Mouse (Mus musculus) heart, adult 2 months (tissue): ENCODE results near the gene Megf9. TPM values are rescaled to one million over a fixed set of nuclear protein-coding genes. Genes with fewer than 3 reads are reported as not detected.

Experiments
- DNase-seq, 2 experiments: peaks; one replicate each; pipeline ENCODE4 v3.0.0; 2021
- H3K27ac ChIP-seq: fragments of 200-600 bp; 2 replicates; pipeline ENCODE4 v1.8.1; 2022
- H3K27me3 ChIP-seq: fragments of 200-500 bp; 2 replicates; pipeline ENCODE4 v1.6.1; 2012; ENCODE audit warnings: mild to moderate bottlenecking, low read length, inconsistent platforms, mixed read lengths; ENCODE audit not compliant: control insufficient read depth, insufficient read depth
- H3K36me3 ChIP-seq: fragments of 200-500 bp; 2 replicates; pipeline ENCODE4 v1.6.1; 2012; ENCODE audit warnings: low read length, inconsistent platforms; ENCODE audit not compliant: control insufficient read depth, insufficient read depth
- H3K4me1 ChIP-seq: fragments of 200-500 bp; 2 replicates; pipeline ENCODE4 v1.6.1; 2011; ENCODE audit warnings: low read length; ENCODE audit not compliant: control insufficient read depth, insufficient read depth
- H3K4me3 ChIP-seq: fragments of 200-600 bp; 2 replicates; pipeline ENCODE4 v1.8.1; 2022
- H3K79me2 ChIP-seq: fragments of 200-500 bp; replicated peaks from 2 replicates; pipeline ENCODE4 v1.6.1; 2012; ENCODE audit warnings: mild to moderate bottlenecking, inconsistent platforms, low read length, moderate library complexity, mixed read lengths; ENCODE audit not compliant: control insufficient read depth, insufficient read depth
- H3K9ac ChIP-seq: fragments of 200-500 bp; 2 replicates; pipeline ENCODE4 v1.6.1; 2012; ENCODE audit warnings: low read depth, mild to moderate bottlenecking, control low read depth, inconsistent platforms, low read length, mixed read lengths
- CTCF ChIP-seq: fragments of 200-600 bp; IDR thresholded peaks from 2 replicates; pipeline ENCODE4 v1.8.1; 2022; ENCODE audit warnings: antibody characterized with exemption, mild to moderate bottlenecking, moderate library complexity
- EP300 ChIP-seq: fragments of 200-500 bp; IDR thresholded peaks from 2 replicates; pipeline ENCODE4 v1.6.1; 2011; ENCODE audit warnings: low read depth, low read length, control low read depth; ENCODE audit not compliant: insufficient read depth
- POLR2A ChIP-seq: fragments of 200-500 bp; IDR thresholded peaks from 2 replicates; pipeline ENCODE4 v1.6.1; 2011; ENCODE audit warnings: mild to moderate bottlenecking, low read depth, low read length, control low read depth; ENCODE audit not compliant: insufficient read depth
- WGBS: fragments of 180-500 bp; shearing (Covaris S2); methylation state at CpG from one replicate; pipeline ENCODE4 v1.1.7; 2018; 5-methylcytosine and 5-hydroxymethylcytosine counted together
- intact Hi-C: fragments of 180-260 bp; cut with DNase I; formaldehyde crosslinking; loops from one replicate; pipeline ENCODE4 v1.15.1; 2025
- long read RNA-seq: library from polyadenylated mRNA; stranded (forward); transcript quantifications from one replicate; pipeline ENCODE4 v2.0.0, GENCODE M21; 2021
- polyA plus RNA-seq: library from polyadenylated mRNA; depleted of rRNA; stranded (reverse); fragments of >200 nt; gene quantifications from 2 replicates; pipeline ENCODE4 v1.2.3, GENCODE M21; 2012; rRNA removed
- total RNA-seq, 2 experiments: library from RNA; stranded (reverse); gene quantifications; 2 replicates each; pipeline ENCODE4 v1.2.3; 2021

Megf9 gene
- 10 to 100 TPM; 10.8 to 12.9 TPM for total RNA-seq
- 5.5 TPM in 2 replicates for polyA plus RNA-seq
- long read RNA-seq, partial matches to known transcripts, result 0 of 1 reads
- long read RNA-seq, other reads (novel, unspliced or antisense), result 1 of 1 reads

DNA sequence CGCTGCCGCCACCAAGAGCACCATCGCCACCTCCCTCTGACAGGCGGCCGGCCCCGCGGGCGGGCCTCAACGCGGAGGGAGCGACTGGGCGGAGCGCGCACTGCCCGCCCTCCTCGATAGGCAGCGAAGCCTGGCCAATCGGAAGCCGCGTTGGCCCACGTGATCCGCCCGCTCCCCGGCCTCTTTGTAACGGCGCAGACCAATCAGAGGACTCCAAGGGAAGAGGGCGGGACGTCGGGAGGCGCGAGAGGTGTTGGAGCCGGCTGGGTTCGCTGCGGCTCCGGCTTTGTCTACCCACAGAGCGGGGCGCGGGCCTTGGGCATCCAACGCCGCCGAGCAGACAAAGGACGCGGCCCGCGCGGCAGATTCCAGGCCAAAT is at the start of gene Megf9:
Gene Megf9, minus strand, starts transcription at position 105 of the 379 bp plus-strand sequence.
- Histone ChIP-seq H3K27me3 (no peaks in the 10 kb centered on the region), H3K27ac (peak within 1 kb of the TSS; percentile 94), H3K36me3 (peaks cover 15% of the 10 kb centered on the region), H3K79me2 (peaks cover 4% of the 10 kb centered on the region; the same call in 1 of the 2 replicates), H3K9ac (peak within 1 kb of the TSS; percentile 90), H3K4me3 (peak within 1 kb of the TSS; percentile 84), H3K4me1 (peaks cover 8% of the 10 kb centered on the region)
- peak; percentile 97 to 99 for DNase-seq
- intact Hi-C loops, result loop anchor here (5.0 to 10.0 kb wide), 4 partner anchors 67 to 1670 kb away; partner anchors contain the start of genes Cdk5rap2 and Tle1
- peak; percentile 86 for TF ChIP-seq POLR2A
- TF ChIP-seq EP300, result 0 out of 2 replicates have a peak, but pooled peaks have one; percentile 44
- no peak for TF ChIP-seq CTCF
- under 1% methylated on average over 46 of the region's 46 CpGs for WGBS

DNA sequence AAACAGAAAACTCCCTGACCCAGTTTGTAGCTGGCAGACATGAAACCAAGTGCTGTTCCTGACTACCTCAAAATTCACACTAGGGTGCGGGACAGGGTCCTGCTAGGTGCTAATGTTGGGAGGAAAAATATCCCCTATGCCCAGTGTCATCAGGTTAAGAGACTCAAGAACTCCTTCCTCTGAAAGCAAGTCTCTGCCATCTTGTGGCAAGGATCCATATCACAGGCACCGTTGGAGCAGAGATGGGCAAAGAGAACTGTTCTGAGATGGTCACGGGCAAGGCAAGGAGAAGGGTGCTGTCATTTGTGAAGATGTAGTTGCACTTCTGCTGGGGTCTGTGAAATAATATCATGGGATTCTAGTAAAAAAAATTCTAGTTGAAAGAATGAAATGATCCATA is 44.9 kb upstream of the Megf9 start:
- no peak overlapping the region for H3K27ac ChIP-seq
- H3K79me2 ChIP-seq, result no peaks in the 10 kb centered on the region
- TF ChIP-seq EP300 (no peak), CTCF (peak; percentile 70)
- H3K27me3 ChIP-seq, result no peaks in the 10 kb centered on the region
- intact Hi-C loops, result loop anchor here (1.0 to 2.0 kb wide), 2 partner anchors 43 to 127 kb away; no protein-coding TSS in a partner anchor
- no peaks in the 10 kb centered on the region for H3K4me1 ChIP-seq
- H3K9ac ChIP-seq, result no peak overlapping the region
- WGBS, result 41% methylated on average over 3 of the region's 3 CpGs
- H3K36me3 ChIP-seq, result no peaks in the 10 kb centered on the region
- H3K4me3 ChIP-seq, result no peak overlapping the region
- peak; percentile 8 to 26 for DNase-seq

DNA sequence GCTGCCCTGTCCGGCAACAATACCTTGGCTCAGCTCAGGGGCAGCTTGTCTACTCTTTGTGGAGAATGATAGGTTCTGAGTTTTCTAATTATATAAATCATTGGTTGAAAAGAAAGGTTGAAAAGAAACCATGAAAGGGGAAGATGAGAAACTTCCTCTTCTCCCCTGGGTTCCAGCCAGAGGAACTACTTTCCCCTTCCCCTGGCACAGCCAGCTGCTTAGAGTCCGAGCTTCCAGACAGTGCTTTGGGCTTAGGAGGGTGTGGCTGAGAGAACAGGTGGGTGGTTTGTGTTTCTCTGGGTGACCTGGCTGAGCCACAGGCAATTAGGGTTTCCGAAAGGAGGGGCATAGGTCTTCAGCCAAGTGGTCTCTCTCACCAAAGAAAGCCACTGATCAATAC is 43.5 kb upstream of the Megf9 start:
- Histone ChIP-seq H3K36me3 (no peaks in the 10 kb centered on the region), H3K9ac (no peak overlapping the region), H3K27ac (no peak overlapping the region), H3K79me2 (no peaks in the 10 kb centered on the region), H3K27me3 (no peaks in the 10 kb centered on the region), H3K4me3 (no peak overlapping the region), H3K4me1 (no peaks in the 10 kb centered on the region)
- DNase-seq, result no peak
- whole genome bisulfite sequencing, result 58% methylated on average over 3 of the region's 3 CpGs
- TF ChIP-seq CTCF (no peak), POLR2A (no peak), EP300 (no peak)
- intact Hi-C loops, result loop anchor here (2.0 kb wide), 1 partner anchor 42 kb away; no protein-coding TSS in a partner anchor

DNA sequence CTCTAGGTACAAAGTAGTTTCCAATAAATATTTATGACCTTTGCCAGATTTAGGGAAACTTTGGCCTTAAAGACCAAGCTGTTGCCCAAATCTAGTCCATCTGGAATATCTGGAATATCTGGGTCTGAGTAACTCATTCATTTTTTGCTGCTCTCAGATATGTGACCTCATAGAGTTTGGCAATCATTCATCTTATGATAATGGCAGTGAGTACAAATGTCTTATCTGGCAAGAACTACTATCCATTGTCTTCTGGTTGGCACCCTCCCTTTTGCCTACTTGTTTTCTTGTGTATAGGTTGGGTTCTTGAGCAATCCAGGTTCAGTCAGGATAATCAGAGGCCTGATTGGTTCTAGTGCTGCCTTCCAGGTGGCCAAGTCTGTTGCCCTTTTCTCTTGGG is 41.3 kb upstream of the Megf9 start:
- H3K4me1 ChIP-seq, result no peaks in the 10 kb centered on the region
- no peaks in the 10 kb centered on the region for H3K36me3 ChIP-seq
- TF ChIP-seq CTCF (no peak), EP300 (no peak), POLR2A (no peak)
- H3K9ac ChIP-seq, result no peak overlapping the region
- DNase-seq, result no peak
- H3K27me3 ChIP-seq, result no peaks in the 10 kb centered on the region
- H3K27ac ChIP-seq, result no peak overlapping the region
- intact Hi-C loops, result no loop called here
- H3K79me2 ChIP-seq, result no peaks in the 10 kb centered on the region
- H3K4me3 ChIP-seq, result no peak overlapping the region

DNA sequence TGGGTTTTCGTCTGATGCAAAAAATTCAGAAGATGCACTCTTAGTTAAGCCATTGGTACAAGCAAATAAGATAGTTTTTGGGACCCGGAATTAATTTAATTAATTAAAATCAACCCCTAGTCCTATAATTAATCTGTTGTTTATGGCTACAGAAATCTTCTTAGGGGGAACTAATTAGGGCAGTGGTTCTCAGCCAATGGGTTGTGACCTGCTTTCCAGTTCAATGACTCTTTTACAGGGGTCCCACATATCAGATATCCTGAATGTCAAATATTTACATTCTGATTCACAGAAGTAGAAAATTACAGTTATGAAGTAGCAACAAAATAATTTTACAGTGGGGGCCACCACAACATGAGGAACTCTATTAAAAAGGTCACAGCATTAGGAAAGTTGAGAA is 39.1 kb upstream of the Megf9 start:
- no peak overlapping the region for H3K4me3 ChIP-seq
- 87% methylated on average over 2 of the region's 2 CpGs for WGBS

DNA sequence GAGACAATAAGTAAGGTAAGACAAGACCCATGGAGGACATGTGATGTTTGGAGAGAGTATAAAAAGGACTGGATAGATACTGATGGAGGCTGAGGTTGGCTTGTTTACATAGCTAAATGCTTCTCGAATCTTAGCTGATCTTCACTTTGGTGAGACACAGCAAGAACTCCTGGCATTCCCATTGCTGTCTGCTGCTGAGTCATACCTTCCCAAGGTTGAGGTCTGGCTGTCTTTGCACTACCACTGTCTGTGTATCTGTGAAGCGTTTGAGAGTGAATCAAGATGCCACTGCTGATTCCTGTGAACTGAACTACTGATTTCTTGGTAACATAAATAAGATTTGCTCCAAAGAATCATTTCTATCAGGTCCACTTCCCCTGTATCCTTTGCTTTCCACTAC is 19.1 kb upstream of the Megf9 start:
- no peak overlapping the region for H3K27ac ChIP-seq
- DNase-seq, result no peak
- H3K36me3 ChIP-seq, result no peaks in the 10 kb centered on the region
- no peaks in the 10 kb centered on the region for H3K27me3 ChIP-seq
- H3K4me1 ChIP-seq, result no peaks in the 10 kb centered on the region
- no peak overlapping the region for H3K4me3 ChIP-seq
- H3K79me2 ChIP-seq, result no peaks in the 10 kb centered on the region
- H3K9ac ChIP-seq, result no peak overlapping the region
- intact Hi-C loops, result no loop called here
- TF ChIP-seq CTCF (no peak), POLR2A (no peak), EP300 (no peak)
- 42% methylated on average over 2 of the region's 2 CpGs for WGBS

More for the DNA sequence above, 39.1 kb upstream of the Megf9 start:
- Histone ChIP-seq H3K9ac (no peak overlapping the region), H3K4me1 (no peaks in the 10 kb centered on the region), H3K79me2 (no peaks in the 10 kb centered on the region), H3K27ac (no peak overlapping the region), H3K36me3 (no peaks in the 10 kb centered on the region), H3K27me3 (no peaks in the 10 kb centered on the region)
- no peak for TF ChIP-seq EP300
- no peak for TF ChIP-seq POLR2A
- no peak for TF ChIP-seq CTCF
- DNase-seq, result no peak
- intact Hi-C loops, result no loop called here
